Mouse (Mus musculus) hindbrain, embryonic 12.5 days (tissue): Measurements from ENCODE around the gene Cux1. TPM values are rescaled to one million over a fixed set of nuclear protein-coding genes. Genes with fewer than 3 reads are reported as not detected.

Source experiments
- ATAC-seq: fragments of 200-750 bp; cut with Nextera tagmentation; 2 replicates; pipeline ENCODE4 v1.8.0; 2017; ENCODE audit warnings: moderate TSS enrichment; ENCODE audit not compliant: low FRiP score
- H3K27ac ChIP-seq: fragments of 300-500 bp; sonication (generic); 2 replicates; pipeline ENCODE4 v1.5.1; 2016; ENCODE audit warnings: mild to moderate bottlenecking
- H3K27me3 ChIP-seq: fragments of 300-500 bp; sonication (generic); 2 replicates; pipeline ENCODE4 v1.6.1; 2016; ENCODE audit warnings: mild to moderate bottlenecking
- H3K36me3 ChIP-seq: fragments of 300-500 bp; sonication (generic); 2 replicates; pipeline ENCODE4 v1.6.1; 2016; ENCODE audit warnings: mild to moderate bottlenecking
- H3K4me1 ChIP-seq: fragments of 300-500 bp; sonication (generic); 2 replicates; pipeline ENCODE4 v1.6.1; 2016
- H3K4me2 ChIP-seq: fragments of 300-500 bp; sonication (generic); replicated peaks from 2 replicates; pipeline ENCODE4 v1.6.1; 2016; ENCODE audit warnings: mild to moderate bottlenecking
- H3K4me3 ChIP-seq: fragments of 300-500 bp; sonication (generic); 2 replicates; pipeline ENCODE4 v1.5.1; 2016; ENCODE audit warnings: mild to moderate bottlenecking
- H3K9ac ChIP-seq: fragments of 300-500 bp; sonication (generic); 2 replicates; pipeline ENCODE4 v1.6.1; 2016; ENCODE audit warnings: mild to moderate bottlenecking, moderate library complexity
- H3K9me3 ChIP-seq: fragments of 300-500 bp; sonication (generic); replicated peaks from 2 replicates; pipeline ENCODE4 v1.6.1; 2016; ENCODE audit warnings: mild to moderate bottlenecking
- WGBS: fragments of 180-500 bp; shearing (Covaris S2); methylation state at CpG from one replicate; pipeline ENCODE4 v1.1.7; 2016; 5-methylcytosine and 5-hydroxymethylcytosine counted together
- polyA plus RNA-seq: library from polyadenylated mRNA; unstranded; fragments of >200 nt; fragmentation: Nextera tagmentation; extraction: Ambion mirVana; gene quantifications from 2 replicates; pipeline ENCODE4 v1.2.1, GENCODE M21; 2016

Gene Cux1
- polyA plus RNA-seq, 1 experiment from 2014 or later: 114 TPM

DNA sequence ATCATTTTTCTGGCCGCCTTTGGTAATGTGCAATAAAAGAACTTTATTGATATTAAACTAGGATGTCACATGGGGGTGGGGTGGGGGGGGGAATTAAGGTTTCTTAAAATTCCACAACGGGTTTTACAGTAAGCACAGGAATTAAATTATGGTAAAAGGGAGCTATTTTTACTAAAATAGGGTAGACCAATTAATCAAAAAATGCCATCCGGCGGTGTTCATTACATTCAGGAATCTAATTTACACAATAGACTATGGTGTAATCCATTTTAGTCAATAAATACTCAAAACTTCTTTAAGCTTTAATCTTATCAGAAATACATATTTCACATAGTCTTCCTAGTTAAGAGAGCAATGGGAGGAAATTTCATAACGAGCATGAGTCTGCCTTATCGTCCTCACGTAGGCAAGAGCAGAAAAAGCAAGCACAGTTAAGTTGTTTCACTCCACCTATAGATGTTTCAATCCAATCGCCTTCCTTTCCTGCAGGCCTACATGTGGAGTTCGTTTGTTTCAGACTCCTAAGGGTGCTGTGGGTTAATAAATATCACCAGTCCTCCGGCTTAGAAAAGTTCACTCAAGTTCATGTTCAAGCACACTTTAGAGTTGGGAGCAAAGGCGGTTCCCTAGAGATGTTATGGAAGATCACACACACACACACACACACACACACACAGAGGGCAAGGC, 2.5 kb downstream of the Cux1 start:
- H3K9me3 ChIP-seq: no peaks in the 10 kb centered on the region
- peak overlapping the region; percentile 97 for H3K4me3 ChIP-seq
- peak overlapping the region; percentile 94 for H3K9ac ChIP-seq
- ATAC-seq: no peak
- H3K27ac ChIP-seq: no peak overlapping the region
- 41% methylated on average over 11 of the region's 11 CpGs for WGBS
- no peaks in the 10 kb centered on the region for H3K36me3 ChIP-seq
- H3K4me2 ChIP-seq: peak overlapping the region; percentile 91
- peaks cover 19% of the 10 kb centered on the region for H3K27me3 ChIP-seq
- peaks cover 35% of the 10 kb centered on the region for H3K4me1 ChIP-seq

DNA sequence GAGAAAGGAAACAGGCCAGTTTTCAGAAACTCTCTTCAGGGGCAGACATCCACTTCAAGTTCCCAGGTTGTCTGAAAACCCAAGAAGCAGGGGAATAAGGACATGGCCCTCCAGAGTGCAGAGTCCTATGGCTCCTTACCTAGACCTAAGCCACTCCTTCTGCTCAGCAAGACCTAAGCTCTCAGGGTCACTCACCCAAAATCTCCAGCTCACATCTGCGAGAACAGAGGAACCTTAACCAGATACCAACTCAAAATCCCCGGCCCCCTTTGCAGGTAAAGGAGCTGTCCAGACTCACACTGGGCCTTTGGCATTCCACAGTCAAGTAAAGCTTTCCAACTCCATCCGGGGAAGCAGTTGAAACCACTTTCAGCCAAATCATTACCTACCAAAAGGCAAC, 3.3 kb downstream of the Cux1 start:
- Histone ChIP-seq H3K27me3 (peaks cover 14% of the 10 kb centered on the region), H3K36me3 (no peaks in the 10 kb centered on the region), H3K9me3 (no peaks in the 10 kb centered on the region), H3K4me3 (no peak overlapping the region), H3K4me1 (peaks cover 35% of the 10 kb centered on the region), H3K4me2 (peak overlapping the region; percentile 91; the same call in 1 of the 2 replicates), H3K27ac (no peak overlapping the region), H3K9ac (no peak overlapping the region)
- ATAC-seq: no peak
- WGBS: 57% methylated on average over 3 of the region's 3 CpGs

DNA sequence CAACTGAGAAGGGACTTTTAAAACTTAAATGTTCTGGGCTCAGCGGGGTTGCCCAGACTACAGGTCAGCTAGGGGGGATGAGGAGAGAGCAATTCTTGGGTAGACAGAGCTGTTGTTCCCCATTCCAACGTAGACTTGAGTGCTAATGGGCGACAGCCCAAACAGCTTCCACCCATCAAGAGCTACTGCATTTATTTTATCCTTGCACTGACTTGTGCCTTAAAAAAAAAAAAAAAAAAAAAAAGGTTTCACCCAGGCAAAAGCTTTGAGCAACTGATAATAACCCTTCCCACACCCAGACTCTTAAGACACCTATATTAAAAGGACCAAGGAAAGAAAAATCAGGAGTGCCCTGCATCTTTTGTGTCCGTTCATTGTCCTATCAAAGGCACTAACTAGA, 4.2 kb downstream of the Cux1 start:
- H3K9ac ChIP-seq: no peak overlapping the region
- no peaks in the 10 kb centered on the region for H3K36me3 ChIP-seq
- H3K4me1 ChIP-seq: peaks cover 28% of the 10 kb centered on the region
- WGBS: 61% methylated on average over 4 of the region's 4 CpGs
- no peak for ATAC-seq
- H3K9me3 ChIP-seq: no peaks in the 10 kb centered on the region
- H3K27ac ChIP-seq: no peak overlapping the region
- no peak overlapping the region for H3K4me3 ChIP-seq
- H3K27me3 ChIP-seq: peaks cover 6% of the 10 kb centered on the region; the same call in 1 of the 2 replicates
- no peak overlapping the region for H3K4me2 ChIP-seq

DNA sequence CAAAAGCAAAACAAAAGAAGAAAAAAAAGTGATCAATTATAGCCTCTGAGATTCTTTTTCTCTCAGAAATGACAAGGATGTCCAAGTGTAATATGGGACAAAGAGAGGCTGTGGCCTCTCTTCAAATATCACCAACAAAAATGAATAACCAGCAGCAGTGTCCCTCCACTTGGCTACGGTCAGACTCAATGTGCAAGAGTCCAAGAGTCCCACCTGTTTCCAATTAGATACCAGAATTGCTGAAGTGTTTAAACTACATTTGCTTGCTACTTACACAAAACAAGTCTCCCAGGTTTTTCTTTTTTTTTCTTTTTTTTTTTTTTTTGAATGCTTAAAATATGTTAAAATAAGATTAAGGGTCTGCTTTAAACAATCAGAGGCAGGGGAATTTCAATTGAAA, 5.1 kb downstream of the Cux1 start:
- Histone ChIP-seq H3K4me3 (no peak overlapping the region), H3K27me3 (no peaks in the 10 kb centered on the region), H3K9me3 (no peaks in the 10 kb centered on the region), H3K4me1 (peaks cover 27% of the 10 kb centered on the region), H3K9ac (no peak overlapping the region), H3K4me2 (no peak overlapping the region), H3K27ac (no peak overlapping the region), H3K36me3 (no peaks in the 10 kb centered on the region)
- ATAC-seq: no peak
- 58% methylated on average over 1 of the region's 1 CpGs for WGBS

DNA sequence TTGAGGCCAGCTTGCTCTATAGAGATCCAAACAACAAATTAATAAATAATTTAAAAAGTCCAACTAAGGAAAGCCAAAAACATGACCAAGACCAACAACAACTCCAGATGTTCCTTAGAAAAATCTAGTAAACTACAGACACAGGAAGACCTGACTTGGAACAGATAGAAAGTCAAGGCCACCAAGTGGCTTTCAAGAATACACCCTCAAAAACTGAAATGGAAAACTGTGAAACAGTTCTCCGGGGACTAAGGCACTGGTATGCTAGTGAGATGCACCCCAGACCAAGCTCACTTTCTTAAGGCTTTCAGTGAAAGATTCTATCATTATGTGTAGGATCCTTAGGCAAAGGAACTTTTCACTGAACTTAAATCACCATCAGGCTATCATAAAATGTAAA, 5.6 kb downstream of the Cux1 start:
- Histone ChIP-seq H3K36me3 (0 out of 2 replicates have a peak, but pooled peaks cover 2% of the 10 kb centered on the region), H3K4me3 (no peak overlapping the region), H3K4me1 (peaks cover 32% of the 10 kb centered on the region), H3K9me3 (no peaks in the 10 kb centered on the region), H3K4me2 (no peak overlapping the region), H3K9ac (no peak overlapping the region), H3K27ac (no peak overlapping the region), H3K27me3 (no peaks in the 10 kb centered on the region)
- 96% methylated on average over 1 of the region's 1 CpGs for WGBS
- ATAC-seq: no peak

DNA sequence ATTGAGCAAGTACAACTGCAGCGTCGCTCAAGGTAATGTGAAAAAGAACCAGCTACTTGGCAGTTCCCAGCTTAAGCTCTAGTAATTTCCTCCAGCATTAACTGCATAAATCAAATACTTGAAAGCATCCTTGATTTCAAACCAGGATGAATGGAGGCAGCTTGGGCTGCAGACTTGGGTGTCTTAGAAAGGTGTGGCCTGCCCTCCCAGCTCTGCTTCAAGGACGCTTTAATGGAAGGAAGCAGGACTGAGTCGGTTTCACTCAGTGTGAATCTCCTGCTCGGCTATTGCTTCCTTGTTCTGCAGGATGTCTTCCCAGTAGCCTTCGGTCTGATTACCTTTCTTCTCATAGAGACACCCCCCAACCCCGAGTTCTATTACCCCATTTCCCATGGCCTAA, 6.6 kb downstream of the Cux1 start:
- WGBS: 80% methylated on average over 7 of the region's 7 CpGs
- ATAC-seq: no peak
- no peak overlapping the region for H3K4me2 ChIP-seq
- H3K27ac ChIP-seq: no peak overlapping the region
- H3K9ac ChIP-seq: no peak overlapping the region
- 0 out of 2 replicates have a peak, but pooled peaks cover 3% of the 10 kb centered on the region for H3K36me3 ChIP-seq
- peaks cover 40% of the 10 kb centered on the region for H3K4me1 ChIP-seq
- H3K9me3 ChIP-seq: no peaks in the 10 kb centered on the region
- H3K4me3 ChIP-seq: no peak overlapping the region
- H3K27me3 ChIP-seq: no peaks in the 10 kb centered on the region

DNA sequence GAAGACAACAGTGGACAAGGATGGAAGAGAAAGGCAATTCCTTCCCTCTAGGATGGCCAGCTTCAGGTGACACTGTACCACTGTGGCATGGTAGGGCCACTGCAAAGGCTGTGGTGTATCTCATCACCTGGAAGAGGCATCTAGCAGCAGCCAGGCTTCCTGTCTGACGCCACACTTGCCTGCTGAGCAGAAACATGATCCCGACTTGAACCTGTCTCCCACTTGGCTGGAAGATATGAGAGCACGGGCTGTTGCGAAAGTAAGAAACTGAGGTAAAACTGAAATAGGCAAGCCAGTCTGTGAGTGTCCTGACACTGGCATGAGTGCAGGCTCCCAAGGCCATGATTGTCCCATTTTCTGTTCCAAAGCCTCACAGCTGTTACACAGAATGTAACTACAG, 9.8 kb downstream of the Cux1 start:
- 71% methylated on average over 4 of the region's 4 CpGs for WGBS
- H3K9ac ChIP-seq: no peak overlapping the region
- no peak overlapping the region for H3K4me3 ChIP-seq
- no peak for ATAC-seq
- H3K36me3 ChIP-seq: 0 out of 2 replicates have a peak, but pooled peaks cover 3% of the 10 kb centered on the region
- no peaks in the 10 kb centered on the region for H3K9me3 ChIP-seq
- no peaks in the 10 kb centered on the region for H3K27me3 ChIP-seq
- H3K27ac ChIP-seq: no peak overlapping the region
- H3K4me1 ChIP-seq: peaks cover 32% of the 10 kb centered on the region
- H3K4me2 ChIP-seq: no peak overlapping the region

DNA sequence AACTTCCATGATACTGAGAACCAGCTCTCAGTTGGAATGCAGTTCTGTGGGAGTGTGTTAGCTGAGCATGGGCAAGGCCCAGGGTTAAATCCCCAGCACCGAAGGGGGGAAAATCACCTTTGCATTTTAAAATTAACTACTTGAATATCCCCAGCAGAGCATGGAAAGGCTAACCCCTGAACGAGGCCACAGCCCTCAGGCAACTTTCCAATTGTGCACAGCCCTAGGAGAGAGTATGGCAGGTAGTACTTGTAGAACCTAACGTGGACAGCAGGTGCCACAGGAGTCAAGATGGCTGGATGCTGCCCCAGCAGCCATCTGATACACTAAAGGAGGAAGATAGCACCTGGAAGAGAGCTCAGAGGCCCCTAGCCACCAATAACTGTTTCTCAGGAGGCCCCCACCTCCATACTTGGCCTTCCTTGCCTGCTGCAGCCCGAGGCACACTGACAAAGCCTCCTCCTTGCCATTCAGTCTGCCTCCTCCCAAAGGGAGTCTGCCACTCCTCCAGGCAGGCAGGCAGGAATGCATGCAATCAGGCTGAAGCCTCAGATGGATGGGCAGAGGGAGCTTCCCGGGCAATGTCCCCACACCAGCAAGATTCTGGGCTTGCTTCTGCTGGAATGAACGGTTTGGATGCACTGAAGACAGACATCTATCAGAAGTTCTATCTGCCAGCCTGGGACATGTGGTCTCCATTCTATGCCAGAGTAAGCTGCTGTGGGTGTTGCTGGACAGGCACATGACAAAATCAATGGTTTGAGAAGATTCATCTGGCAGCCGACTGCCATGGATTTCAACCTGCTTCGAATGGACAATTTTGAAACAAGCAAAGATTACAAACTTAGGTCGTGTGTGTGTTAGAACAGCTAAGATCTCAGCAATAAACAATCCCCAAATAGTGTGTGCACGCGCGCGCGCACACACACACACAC, 10.7 kb downstream of the Cux1 start:
- no peak overlapping the region for H3K4me3 ChIP-seq
- no peak overlapping the region for H3K4me2 ChIP-seq
- H3K9ac ChIP-seq: no peak overlapping the region
- no peak for ATAC-seq
- no peaks in the 10 kb centered on the region for H3K9me3 ChIP-seq
- H3K27me3 ChIP-seq: no peaks in the 10 kb centered on the region
- peaks cover 38% of the 10 kb centered on the region for H3K4me1 ChIP-seq
- WGBS: 86% methylated on average over 14 of the region's 14 CpGs
- no peak overlapping the region for H3K27ac ChIP-seq
- 0 out of 2 replicates have a peak, but pooled peaks cover 3% of the 10 kb centered on the region for H3K36me3 ChIP-seq

DNA sequence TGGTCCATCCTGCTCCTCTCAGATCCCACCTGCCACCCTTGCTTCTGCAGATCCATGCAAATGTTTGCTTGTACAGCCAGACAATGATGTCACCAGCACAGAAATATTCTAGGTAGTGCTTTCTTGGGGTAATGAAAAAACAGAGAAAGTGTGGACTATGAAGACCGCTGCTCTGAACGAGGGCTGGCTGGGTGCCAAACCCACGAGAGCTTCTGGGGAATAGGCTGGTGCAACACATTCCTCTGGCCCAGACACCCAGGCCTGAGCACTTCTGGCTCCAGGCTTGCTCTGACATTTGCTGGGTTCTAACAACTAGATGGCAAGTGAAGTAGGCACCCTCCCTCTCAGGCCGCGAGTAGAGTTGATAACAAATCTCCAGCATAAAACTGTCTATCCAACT, 11.6 kb downstream of the Cux1 start:
- H3K36me3 ChIP-seq: 0 out of 2 replicates have a peak, but pooled peaks cover 3% of the 10 kb centered on the region
- no peak for ATAC-seq
- H3K9ac ChIP-seq: no peak overlapping the region
- WGBS: 54% methylated on average over 5 of the region's 5 CpGs
- no peaks in the 10 kb centered on the region for H3K27me3 ChIP-seq
- no peak overlapping the region for H3K4me2 ChIP-seq
- H3K9me3 ChIP-seq: no peaks in the 10 kb centered on the region
- H3K4me1 ChIP-seq: peaks cover 45% of the 10 kb centered on the region
- no peak overlapping the region for H3K27ac ChIP-seq
- H3K4me3 ChIP-seq: no peak overlapping the region

DNA sequence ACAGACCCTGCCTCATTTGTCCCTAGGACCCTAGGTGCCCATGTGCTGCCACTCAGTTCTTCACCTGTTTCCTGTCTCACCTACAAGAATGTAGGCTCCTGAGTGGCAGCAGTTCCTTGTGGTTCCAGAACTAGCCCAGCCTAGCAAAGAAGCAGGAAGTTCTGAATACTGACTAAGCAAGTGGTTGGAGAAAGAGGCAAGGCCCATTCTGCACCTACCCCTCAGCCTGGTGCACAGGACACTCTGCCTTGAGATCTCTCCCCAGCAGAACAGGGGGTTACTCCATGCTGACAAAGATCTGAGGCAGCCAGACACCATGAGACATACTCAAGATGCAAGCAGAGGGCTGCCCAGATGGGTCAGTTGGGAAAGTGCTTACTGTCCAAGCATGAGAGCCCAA, 14.5 kb downstream of the Cux1 start:
- Histone ChIP-seq H3K4me1 (peaks cover 43% of the 10 kb centered on the region), H3K9me3 (no peaks in the 10 kb centered on the region), H3K4me3 (no peak overlapping the region), H3K27me3 (no peaks in the 10 kb centered on the region), H3K36me3 (0 out of 2 replicates have a peak, but pooled peaks cover 3% of the 10 kb centered on the region), H3K4me2 (no peak overlapping the region), H3K9ac (no peak overlapping the region), H3K27ac (no peak overlapping the region)
- ATAC-seq: no peak

DNA sequence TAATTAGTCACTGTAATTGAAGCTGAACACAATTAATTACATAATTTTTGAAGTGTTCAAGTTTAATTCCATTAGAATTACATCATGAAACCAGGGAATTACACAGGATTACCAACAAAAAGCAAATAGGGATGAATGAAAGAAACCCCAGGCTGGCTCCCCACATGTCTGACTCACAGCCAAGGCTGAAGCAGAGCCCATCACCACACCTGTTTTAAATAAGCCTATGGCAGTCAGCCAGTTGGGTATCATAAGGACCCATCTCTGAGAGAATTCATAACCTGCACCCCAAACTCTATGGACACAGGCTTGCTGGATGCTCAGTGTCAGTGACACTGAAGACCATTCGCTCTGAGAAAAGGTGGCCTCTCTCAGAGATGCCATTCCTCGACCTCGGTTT, 15.2 kb downstream of the Cux1 start:
- H3K4me2 ChIP-seq: no peak overlapping the region
- H3K27ac ChIP-seq: no peak overlapping the region
- WGBS: 85% methylated on average over 3 of the region's 3 CpGs
- H3K4me3 ChIP-seq: no peak overlapping the region
- no peak for ATAC-seq
- H3K4me1 ChIP-seq: peaks cover 40% of the 10 kb centered on the region
- no peaks in the 10 kb centered on the region for H3K9me3 ChIP-seq
- H3K9ac ChIP-seq: no peak overlapping the region
- H3K36me3 ChIP-seq: 0 out of 2 replicates have a peak, but pooled peaks cover 3% of the 10 kb centered on the region
- H3K27me3 ChIP-seq: no peaks in the 10 kb centered on the region

DNA sequence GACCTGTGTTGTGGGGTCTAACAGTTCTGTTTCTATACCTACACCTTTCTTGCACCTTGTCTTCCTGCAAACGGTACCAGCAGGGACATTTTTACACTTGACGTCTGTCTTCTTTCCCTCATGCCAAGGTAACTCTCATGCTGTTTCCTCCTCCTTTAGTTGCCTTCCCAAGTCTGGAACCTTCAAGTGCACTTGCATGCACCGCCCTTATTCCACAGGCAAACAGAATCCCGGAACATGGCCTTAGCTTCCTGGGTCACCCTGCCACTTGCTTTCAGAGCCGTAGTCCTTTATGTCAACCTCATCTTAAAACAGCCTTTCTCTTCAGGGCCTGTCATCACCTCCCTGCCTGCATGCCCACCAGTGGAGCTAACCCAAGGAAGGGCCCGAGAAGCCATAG, 15.7 kb downstream of the Cux1 start:
- H3K4me2 ChIP-seq: no peak overlapping the region
- no peak overlapping the region for H3K27ac ChIP-seq
- 69% methylated on average over 6 of the region's 6 CpGs for WGBS
- H3K9ac ChIP-seq: no peak overlapping the region
- H3K4me3 ChIP-seq: no peak overlapping the region
- H3K36me3 ChIP-seq: no peaks in the 10 kb centered on the region
- H3K27me3 ChIP-seq: no peaks in the 10 kb centered on the region
- ATAC-seq: no peak
- no peaks in the 10 kb centered on the region for H3K9me3 ChIP-seq
- H3K4me1 ChIP-seq: peaks cover 36% of the 10 kb centered on the region
